Mouse (Mus musculus) adrenal gland, adult 8-10 months (tissue): ENCODE measurements around the gene Rnf208. TPM values are rescaled to one million over a fixed set of nuclear protein-coding genes. Genes with fewer than 3 reads are reported as not detected.

Experiments used
- DNase-seq: peaks from one replicate; pipeline ENCODE4 v3.0.0; 2022
- total RNA-seq, 4 experiments: library from RNA; stranded (reverse); gene quantifications; 2 replicates each; pipeline ENCODE4 v1.2.4; 2022

Gene Rnf208
- total RNA-seq, 4 experiments from 2014 or later = 10.3 to 18.0 (median 12.3) TPM

DNA sequence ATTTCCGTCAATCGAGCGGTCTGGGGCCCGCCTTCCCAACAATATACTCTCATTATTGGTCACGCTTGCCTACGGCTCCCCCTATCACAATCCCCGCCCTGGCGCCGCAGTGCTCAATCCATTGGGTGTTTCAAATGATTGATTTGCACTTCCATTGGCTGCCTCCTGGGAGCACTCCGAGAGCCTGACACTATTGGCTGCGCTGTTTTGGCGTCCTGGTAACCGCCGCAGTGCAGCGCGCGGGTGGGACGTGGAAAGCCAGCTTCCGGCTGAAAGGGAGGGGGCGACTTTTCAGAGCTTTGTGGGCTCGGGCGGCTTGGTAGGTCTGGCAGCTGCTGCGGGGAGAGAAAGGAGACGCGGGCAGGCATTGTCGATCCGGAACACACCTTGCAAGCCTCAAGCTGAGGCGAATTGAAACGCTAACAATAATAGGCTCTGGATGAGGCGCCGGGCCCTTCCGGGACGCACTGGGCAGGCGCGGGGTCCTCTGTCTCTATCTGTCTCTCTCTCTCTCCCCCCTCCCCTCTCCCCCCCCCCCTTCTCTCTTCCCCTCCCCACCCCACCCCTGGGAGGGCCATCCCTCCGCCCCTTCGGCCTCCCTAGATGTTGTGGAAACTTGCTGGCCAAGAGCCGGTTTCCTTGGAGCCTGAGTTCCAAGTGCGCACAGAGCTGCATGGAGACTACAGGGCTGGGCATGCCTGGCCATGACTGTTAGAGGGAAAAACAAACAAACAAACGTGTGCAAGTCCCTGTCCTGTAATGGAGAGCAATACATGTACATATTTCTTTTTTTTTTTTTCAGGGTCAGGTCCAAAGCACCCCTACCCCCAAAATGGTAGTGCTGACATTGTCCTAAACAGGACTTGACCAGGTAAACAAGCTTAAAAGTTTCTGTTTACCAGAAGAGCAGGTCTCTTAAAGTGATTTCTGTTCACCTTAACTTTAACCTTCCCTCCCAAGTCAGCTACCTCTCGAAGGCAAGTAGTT is 17.0 kb upstream of the Rnf208 start:
- DNase-seq = peak; percentile 100

DNA sequence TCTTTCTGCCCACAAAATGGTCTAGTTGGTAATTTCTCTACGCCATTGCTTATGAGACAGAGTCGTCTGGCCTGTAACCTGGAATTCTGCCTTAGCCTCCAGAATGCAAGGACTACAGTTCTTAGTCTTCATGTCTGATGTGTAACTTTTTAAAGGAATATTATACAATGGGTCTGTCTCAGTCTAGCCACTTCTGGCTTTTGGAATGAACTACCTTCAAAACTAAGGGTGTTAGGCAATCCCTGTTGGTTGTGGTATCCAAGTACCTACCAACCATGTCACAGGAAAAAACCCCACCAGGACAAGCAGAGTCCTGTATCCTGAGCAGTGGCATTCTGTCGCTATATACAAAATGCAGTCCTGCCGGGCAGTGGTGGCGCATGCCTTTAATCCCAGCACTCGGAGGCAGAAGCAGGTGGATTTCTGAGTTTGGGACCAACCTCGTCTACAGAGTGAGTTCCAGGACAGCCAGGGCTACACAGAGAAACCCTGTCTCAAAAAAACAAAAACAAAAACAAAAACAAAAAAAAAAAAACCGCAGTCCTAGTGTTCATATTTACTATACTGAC is 16.2 kb upstream of the Rnf208 start:
- no peak for DNase-seq

DNA sequence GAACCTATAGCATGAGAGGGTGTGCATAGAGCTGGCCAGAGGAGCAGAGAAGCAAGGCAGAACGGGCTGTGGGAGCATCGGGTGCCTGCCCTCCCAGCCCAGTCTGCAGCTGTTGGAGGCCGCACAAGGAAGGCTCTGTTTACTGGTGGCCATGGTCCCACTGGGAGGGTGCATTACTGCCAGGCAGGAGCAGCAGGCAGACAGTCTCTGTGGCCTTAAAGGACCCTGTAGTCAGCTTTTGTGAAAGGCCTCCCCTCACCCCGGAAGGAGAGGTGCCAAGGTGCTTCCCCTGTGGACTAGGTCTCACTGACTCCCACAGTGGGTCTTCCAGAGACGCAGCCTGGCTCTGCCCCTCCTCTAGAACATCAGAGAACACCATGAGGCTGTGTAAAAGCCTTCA is 15.2 kb upstream of the Rnf208 start:
- no peak for DNase-seq

DNA sequence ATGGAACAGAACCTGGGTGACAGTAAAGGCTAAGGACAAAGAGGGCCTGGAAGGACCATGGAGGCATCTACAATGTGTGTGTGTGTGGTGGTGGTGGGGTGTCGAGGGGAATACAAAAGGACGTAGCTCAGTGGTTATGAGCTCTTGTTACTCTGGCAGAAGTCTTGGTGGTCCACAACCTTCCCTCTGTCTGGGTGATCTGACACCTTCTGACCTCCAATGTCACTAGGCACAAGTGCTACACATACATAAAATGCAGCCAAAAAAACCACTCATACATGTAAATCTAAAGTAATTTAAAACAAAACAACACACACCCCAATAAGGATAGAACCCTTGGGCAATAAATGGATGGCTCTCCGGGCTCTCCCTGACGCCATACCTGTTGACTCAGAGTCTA is 14.6 kb upstream of the Rnf208 start:
- DNase-seq = no peak

DNA sequence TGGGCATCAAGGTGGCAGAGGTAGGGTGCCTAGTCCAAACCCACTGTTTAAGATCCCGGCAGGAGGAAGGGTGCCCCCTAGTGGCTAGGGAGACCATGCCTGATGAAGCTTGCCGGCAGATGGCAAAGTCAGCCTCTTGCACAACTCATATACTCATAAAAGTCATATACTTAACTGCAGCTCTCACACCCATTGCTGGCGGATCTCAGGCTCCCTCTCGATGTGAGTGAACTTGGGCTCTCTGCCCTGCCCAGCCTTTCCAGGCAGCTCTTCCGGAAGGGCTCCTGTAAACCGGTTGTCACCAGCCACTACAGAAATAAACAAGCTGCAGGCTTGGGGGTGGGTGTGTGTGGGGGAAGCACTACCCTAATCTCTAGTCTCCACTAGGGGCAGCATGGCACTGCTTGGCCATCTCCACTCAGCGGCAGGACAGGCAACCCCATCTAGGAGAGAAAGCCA is 13.6 kb upstream of the Rnf208 start:
- DNase-seq = peak; percentile 82

DNA sequence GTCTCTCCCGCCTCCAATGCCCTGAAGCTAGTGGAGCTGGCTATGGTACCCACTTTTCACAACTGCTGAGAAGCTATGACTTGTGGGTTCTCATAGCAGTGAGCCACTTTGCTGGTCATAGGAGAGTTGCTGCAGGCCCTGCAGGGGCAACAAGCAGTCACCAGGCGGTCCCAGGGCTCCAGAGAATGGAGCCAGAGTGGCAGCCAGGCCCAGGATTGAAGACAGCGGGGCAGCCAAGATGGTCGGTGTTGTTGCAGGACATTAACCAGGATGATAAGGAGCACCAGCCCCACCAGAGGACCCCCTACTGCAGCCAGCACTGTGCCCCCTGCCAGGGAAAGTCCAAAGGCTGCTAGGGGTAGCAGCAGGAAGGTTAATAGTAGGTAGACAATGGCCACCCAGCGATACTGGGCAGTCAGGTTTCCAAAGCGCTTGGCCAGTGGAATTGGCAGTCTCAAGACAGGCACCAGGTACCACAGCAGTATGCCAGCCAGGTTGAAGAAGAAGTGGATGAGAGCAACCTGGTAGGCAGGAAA is 13.0 kb upstream of the Rnf208 start:
- DNase-seq = no peak

DNA sequence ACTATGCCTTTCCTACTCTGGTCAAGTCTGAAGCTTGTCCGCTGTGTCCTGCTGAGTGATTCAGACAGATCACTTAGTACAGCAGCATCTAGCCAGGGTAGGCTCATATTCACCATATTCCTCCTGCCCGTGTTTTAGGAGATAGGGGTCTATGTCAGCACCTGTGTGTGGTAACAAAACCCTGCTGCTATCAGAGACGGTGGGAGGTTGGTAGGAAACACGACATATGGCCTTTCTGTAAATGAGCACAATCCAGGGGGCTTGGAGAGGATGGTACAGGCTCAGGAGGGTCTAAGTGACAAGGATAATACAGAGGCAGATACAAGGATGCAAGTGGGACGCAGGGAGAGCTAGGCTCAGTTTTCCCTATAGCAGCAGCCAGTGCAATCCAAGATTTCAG is 12.5 kb upstream of the Rnf208 start:
- no peak for DNase-seq

DNA sequence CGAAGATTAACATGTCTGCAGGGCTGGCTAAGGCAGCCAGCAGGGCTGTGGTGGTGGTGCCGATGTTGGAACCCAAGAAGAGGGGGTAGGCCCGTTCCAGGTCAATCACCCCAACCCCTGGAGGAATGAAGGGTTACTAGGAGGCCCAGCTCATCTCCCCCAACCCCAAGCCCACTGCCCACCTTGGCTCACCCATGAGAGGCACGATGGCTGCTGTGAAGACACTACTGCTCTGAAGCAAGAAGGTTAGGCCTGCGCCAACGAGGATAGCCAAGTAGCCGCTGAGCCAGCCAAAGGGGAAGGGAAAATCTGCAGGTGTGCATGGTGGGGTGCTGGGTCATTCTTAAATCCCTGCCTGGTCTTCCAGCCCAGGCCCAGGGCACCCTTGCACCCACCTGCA is 11.5 kb upstream of the Rnf208 start:
- DNase-seq = no peak

DNA sequence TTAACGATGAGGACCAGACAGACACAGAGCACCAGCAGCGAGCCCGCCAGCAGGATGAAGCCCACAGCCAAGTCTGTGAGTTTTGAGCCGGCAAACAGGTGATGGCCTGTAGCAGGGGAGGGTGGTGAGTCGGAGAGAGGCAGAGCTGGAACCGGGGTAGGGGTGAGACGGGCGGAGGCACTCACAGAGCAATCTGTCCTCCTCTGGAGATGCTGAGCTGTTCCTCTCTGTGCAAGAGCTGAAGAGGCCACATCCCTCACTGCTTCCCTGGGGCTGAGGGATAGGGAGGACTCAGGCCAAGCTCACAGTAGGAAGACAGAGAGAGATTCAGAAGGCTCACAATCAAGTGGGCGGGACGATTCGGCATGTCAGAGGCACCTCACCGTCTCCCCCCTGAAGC is 11.0 kb upstream of the Rnf208 start:
- DNase-seq = no peak

DNA sequence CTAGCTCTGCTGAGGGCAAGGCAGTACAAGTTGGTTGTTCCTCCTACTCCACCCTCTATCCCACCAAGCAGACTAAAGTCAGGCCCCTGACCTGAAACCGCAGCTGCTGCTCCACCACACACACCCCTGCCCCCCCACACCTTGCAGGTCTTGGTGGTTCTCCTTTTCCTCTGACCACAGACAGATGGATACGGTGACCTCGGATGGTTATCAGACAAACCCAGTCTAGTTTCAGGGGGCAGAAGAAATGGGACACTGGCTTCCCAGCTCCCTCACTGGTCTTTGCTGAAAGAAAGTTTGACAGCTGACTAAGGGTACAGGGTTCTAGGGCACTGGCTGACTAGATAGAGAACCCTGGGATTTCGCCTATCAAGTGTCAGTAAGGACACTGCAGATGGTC is 8.6 kb upstream of the Rnf208 start:
- DNase-seq = no peak

DNA sequence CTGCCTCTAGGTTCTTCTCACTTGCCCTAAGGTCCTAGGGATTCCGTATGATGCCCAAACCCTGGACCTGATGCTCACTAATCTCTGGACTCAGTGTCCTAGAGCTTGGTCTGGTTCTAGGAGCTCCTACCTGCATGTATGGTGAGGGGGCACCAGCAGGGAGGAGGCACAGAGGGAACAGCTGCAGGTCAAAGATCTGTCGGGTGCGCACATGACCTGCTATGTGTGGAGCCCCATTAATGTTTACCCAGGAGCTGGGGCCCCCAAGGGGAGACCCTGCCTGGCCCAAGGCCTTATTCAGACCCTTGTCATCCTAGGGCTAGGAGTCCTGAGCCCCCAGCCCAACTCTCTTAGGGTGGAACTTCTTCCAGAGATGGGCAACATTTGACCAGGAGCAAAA is 8.0 kb upstream of the Rnf208 start, which contains the start of gene Slc34a3:
Slc34a3 (minus strand) TSS at position 315 of the 400 bp plus-strand sequence.
- DNase-seq = no peak

DNA sequence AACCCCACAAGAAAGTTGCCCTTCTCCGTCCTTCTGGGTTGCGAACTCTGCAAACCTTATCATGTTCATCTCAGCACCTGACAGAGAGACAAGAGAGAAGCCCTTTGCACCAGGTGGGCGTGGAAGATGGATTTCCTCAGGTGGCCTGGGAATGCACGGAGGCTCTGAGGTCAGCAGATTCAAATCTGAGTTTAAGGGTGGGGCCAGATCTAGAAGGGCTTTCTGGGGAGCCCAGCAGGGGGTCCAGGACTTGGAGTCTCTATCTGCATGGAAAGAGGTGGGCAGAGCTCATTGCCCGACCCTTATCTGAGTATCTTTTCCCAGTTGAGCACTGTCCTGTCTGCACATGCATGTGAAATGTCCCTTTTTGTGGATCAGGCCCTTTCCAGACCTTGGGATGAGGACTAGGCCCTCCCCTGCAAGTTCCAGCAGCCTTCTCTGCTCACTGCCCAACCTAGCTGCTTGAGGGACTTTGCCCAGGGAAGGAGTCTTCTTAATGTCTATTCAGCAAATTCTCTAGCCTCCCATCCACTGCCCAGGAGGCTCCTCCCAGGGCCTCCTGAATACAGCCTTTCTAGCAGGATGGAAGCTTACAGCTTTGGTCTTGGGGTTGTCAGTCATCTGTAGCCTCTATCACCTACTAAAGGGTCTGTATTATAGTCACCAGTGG is 7.4 kb upstream of the Rnf208 start:
- no peak for DNase-seq

DNA sequence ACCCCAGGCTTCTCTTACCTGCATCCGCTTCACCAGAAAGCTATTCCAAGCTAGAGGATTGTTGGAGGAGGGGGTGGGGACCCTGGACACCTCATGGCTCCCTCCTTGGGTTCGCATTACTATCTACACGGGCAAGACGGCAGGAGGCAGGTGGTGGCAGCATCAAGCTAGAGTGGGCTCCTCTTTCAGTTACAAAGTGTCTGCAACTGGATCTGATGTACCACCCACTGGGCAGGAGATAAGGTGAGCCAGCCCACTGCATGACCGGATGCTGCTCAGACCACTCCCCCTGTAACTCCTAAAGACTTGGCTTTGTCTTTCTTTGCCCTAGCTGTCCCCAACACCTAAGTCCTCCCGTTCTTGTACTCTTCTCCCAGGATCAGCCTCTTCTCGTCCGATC is 5.4 kb upstream of the Rnf208 start, which contains the start of gene Rnf224:
Rnf224 (minus strand) TSS at position 174 of the 400 bp plus-strand sequence.
- no peak for DNase-seq

DNA sequence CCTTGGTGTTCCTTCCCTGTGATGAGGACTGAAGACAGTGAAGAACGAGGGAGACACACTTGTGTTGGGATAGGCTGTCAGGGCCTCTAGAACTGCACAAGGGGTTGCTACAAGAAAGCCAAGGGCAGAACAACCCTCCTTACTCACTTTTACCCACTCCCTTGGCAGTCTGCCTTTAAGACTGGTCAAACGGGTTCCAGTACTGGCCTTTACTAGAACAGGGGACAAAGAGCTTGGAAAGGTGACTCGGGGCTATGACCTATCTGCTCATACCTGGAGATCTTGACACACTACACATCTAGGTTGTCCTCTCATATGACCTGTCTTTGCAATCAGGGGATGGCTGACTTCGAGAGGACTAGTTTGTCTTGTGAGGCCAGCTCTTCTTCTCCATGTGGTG is 4.5 kb upstream of the Rnf208 start:
- no peak for DNase-seq

DNA sequence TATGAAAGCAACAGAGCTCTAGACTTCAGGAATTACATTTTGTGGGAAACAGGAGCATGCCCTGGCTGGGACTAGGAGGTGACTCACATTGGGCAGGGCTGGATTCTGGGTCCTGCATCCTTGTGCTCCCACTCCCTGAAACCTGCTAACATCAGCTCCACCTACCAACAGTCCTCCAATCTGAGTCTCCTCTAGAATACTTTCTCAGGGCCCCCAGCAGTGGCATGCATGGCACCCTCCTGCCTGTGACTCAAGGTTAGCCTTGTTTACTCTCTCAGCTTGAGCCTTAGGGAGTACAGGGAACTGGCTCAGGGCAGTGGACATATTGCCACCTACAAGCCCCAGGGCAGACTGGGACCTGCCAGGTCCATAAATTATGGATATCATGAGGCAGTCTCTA is 3.9 kb upstream of the Rnf208 start:
- no peak for DNase-seq

DNA sequence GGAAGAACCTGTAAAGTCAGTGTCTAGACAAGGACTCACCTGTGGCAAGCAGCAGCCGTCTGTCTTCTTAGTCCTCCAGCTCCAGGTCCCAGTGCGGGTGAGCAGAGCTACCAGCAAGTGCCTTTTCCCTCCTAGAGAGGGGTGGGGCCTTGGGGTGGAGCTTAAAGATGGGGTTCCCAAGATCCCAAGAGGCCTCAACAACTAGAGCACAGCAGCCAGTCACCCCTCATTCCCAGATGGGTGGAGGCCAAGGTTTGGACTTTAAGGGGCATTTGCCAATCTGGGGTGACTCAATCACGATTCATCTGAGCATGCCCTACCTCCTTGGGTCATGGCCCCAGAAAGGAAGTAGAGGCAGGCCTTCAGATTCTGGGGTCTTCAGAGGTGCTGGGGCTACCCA is 2.3 kb upstream of the Rnf208 start:
- DNase-seq = no peak

DNA sequence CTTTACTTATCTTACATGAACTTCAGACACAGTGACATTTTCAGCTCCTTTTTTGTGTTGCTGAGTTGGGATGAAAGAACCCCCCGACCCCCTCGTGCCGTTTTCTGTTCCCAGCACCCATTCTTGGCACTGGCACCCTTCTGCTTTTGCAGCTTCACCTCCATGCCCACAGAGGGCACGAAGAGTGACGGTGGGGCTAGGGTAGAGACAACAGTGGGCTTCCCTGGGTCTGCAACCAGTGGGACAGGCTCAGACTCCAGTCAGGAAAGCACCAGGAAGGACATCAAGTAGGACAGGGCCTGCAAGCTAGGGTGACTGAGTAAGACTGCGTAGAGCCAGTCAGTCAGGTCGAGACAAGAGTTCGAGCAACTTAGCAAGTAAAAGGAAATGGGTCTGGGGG is 1.7 kb upstream of the Rnf208 start:
- DNase-seq = no peak

DNA sequence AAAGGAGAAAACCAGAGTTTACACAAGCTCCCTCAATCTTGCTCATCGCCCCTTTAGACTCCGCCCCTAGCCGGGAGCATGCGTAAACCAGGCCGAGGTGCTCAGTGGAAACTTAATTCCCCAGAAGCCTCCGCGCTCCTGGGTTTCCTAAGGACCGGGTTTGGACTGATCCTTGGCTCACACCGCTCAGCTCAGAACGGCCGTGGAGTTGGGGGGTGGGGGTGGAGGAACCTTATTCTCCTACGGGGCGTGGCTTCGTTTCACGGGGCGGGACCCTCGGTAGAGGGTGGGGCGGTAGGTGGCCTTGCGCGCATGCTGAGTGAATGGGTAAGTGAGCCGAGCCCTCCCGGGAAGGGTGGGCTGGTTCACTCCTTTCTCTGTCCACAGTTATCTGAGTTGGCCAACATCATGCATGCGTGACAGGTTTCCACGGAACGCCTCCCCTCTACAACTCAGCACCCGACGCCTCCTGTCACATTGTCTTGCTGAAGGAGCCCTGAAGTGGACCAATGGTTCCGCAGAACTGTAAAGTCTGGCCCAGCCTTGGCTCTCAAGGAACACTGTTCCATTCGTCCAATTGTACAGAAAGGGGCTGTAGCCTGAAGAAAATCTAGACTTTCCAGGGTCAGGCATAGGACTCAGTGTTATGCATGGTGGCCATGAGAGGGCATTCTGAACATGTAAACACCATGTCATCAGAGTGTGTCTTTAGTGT is 1.2 kb upstream of the Rnf208 start:
- peak; percentile 77 for DNase-seq

DNA sequence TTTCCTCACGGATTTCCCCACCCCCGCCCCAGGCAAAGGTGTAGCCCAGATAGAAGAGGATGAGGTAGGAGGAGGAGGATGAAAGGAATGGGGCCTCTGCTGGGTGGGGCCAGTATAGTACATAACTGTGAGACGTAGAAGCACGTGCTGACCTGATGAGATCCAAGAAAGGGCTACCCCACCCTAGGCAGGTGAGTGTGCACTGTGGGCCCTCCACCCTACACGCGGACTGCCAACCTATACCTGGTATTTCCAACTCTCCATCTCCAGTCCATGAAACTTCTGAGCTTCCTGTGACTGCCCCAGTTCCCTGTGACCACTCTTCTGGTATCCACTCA is 648 bp upstream of the Rnf208 start:
- no peak for DNase-seq

DNA sequence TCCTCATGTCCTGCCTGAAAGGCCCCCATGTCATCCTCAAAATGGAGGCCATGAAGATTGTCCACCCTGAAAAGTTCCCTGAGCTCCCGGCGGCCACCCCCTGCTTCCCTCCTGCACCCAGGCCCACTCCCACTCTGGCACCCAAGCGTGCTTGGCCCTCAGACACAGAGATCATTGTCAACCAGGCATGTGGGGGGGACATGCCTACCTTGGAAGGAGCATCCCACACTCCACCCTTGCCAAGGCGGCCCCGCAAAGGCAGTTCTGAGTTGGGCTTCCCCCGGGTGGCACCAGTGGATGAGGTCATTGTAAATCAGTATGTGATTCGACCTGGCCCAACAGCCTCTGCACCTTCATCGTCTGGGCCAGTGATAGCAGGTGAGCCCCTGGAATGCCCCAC is 1.3 kb downstream of the Rnf208 start:
- no peak for DNase-seq

DNA sequence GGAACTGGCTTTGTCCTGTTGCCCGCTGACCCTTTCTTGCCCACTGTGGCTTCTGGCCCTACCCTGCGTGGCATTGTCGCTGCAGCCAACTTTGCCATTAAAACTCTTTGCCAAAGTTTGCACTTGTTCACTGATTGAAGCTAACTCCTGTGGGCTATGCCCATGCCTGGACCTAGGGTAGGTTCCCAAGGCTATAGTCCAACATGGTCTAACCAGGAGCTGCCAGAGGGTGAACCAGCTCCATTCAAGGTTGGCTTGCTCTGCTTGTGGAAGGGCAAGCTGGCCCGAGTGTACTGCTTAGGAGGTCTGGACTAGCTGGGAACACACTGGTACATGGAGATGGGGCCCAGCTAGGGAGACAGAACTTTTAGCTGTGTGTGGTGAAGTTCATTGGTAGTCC is 2.1 kb downstream of the Rnf208 start:
- no peak for DNase-seq
